Mouse (Mus musculus): ENCODE data around the gene Bicral. TPM values are rescaled to one million over a fixed set of nuclear protein-coding genes. Genes with fewer than 3 reads are reported as not detected.

Bicral gene
- total RNA-seq, 2 experiments from 2014 or later: 10.4 to 24.6 TPM

DNA sequence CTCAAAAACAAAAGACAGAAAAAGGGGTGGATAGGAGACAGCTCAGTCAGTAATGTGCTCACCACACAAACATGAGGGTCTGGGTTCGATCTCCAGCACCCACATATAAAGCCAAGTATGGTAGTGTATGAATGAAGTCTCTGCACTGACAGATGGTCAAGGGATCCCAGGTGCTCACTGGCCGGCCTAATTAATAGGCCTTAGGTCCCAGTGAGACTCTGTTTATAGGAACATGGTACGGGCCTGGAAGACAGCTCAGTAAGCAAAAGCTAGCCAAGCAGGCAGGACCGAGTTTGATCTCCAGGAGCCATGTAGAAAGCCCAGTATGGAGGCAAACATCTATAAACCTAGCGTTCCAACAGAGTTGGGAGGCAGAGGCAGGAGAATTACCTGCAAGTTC lies 18.8 kb upstream of the Bicral start:
- ATAC-seq (replicated peaks; ENCODE audit: low FRiP score, low TSS enrichment, poor library complexity, severe bottlenecking): no peak

DNA sequence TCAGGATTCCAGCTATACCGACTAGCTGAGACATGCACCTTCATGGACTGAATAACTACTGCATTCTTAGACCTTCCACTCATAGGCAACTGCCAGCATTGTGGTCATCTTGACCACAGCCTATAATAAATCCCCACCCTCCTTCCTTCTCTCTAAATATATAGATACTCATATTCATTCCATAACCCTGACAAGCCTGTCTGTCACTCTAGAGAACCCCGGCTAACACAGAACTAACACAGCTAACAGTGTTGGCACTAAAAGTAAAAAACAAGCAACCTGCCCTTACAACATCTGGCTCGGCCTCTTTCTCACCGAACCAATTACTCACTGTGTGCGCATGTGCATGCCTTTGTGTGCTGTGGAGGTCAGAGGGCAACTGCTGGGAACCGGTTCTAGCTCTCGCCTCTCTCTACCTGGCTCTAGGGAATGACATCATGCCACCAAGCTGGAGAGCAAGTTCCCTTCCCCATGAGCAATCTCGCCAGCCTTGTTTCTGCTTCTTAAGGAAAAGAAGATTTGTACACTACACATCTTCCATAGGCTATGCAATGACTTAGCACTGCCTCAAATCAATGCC lies 18.2 kb upstream of the Bicral start:
- no peak for ATAC-seq (replicated peaks; ENCODE audit: low FRiP score, low TSS enrichment, poor library complexity, severe bottlenecking)

DNA sequence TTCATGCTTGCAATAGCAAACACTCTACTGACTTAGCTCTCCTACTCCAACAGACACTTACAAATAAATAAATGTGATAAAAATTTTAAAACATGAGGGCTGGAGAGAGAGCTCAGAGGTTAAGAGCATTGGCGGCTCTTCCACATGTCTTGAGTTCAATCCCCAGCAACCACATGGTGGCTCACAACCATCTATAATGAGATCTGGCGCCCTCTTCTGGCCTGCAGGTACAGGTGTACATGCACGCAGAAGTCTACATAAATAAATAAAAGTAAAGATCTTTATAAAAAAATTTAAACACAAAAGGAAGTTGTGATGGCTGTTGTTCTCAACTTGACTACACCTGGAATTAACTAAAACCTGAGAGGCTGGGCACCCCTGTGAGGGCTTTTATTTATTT lies 17.3 kb upstream of the Bicral start:
- ATAC-seq (replicated peaks; ENCODE audit: low FRiP score, low TSS enrichment, poor library complexity, severe bottlenecking): no peak

DNA sequence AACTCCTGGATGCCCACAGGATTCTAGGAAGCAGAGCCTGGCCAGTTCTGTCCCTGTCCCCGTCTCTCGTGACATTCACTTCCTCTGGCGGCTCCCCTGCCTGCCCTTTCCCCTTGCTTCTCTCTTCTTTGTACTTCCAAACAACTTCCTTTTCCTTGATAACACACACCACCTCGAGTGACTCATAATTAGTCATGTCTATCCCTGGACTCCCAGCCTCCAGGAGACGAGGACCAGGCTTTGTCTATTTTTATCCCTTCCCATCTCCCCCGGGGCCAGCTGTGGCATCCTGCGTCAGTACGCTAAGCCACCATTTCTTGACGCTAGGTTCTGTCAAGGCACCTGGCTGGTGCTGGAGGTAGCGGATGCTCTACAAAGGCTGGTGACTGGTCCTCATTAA lies 15.9 kb upstream of the Bicral start:
- ATAC-seq (replicated peaks; ENCODE audit: low FRiP score, low TSS enrichment, poor library complexity, severe bottlenecking): no peak

DNA sequence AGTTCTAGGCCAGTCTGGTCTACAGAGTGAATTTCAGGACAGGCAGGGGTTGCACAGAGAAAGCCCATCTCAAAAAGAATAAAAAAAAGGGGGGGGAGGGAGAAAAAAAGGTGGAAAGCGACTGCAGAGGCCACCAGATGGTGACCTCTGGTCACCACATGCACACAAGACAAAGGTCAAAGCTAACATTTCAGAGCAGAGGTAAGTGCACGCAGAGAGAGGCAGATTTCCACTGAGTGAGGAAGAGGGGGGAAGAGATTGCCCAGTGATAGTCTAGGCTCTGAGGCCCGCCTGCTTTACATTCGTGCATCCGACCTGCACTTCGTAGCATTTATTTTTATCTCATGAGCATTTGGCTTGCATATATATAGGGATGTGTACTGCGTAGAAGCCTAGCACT lies 14.5 kb upstream of the Bicral start:
- ATAC-seq (replicated peaks; ENCODE audit: low FRiP score, low TSS enrichment, poor library complexity, severe bottlenecking): no peak

DNA sequence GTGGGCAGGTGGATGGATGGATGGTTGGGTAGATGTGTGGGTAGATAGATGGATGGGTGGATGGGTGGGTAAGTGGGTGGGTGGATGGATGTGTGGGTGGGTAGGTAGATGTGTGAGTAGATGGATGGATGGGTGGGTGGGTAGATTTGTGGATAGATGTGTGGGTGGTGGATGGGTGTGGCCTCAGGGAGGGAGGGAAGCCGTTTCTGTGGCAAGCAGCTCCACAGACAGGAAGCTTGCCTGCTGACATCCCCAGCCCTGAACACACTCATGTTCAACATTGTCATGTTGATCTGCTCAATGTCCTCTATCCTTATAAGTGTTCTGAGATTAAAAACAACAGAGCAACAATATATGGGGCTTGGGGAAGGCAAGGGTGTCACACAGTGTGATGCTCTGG lies 12.6 kb upstream of the Bicral start:
- ATAC-seq (replicated peaks; ENCODE audit: low FRiP score, low TSS enrichment, poor library complexity, severe bottlenecking): no peak

DNA sequence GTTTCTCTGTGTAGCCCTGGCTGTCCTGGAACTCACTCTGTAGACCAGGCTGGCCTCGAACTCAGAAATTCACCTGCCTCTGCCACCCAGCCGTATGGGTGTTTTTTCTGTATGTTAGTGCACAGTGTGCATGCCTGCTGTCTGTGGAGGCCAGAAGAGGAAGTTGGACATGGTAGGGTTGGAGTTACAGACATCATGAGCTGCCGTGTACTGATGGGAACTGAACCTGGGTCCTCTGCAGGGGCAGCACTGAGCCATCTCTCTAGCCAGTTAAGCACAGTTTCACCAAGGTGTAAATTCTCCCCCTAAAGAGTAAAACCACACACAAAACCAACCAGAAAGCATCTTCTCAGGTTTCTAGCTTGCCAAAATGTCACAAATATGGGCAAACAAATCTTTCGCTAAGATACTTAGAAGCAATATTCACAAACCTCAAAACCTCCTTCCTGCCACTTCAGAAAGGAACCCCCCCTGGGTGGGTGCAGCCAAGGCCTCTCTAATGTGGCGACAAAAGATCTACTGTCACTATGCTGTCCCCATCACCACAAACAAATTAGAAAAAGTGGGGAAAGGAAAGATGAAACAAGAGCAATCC lies 12.0 kb upstream of the Bicral start:
- no peak for ATAC-seq (replicated peaks; ENCODE audit: low FRiP score, low TSS enrichment, poor library complexity, severe bottlenecking)

DNA sequence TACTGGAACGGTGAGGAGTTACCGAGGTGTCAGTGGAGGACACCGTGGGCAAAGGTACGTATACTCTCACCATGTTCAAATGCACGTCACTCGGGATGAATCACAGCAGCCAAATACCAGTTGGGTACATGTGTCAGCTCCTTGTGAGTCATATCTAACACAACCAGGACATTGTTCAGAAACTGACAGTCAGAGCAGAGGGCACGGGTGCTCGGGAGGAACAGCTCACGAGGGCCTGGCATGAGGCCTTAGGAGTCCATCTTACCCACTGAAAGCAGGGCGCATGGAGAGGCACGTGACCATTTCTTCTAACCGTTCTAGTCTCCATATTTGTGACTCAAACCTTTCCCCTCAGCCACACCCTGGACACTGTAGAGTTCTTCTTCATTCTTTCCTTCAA lies 8.6 kb upstream of the Bicral start:
- ATAC-seq (replicated peaks; ENCODE audit: low FRiP score, low TSS enrichment, poor library complexity, severe bottlenecking): no peak

DNA sequence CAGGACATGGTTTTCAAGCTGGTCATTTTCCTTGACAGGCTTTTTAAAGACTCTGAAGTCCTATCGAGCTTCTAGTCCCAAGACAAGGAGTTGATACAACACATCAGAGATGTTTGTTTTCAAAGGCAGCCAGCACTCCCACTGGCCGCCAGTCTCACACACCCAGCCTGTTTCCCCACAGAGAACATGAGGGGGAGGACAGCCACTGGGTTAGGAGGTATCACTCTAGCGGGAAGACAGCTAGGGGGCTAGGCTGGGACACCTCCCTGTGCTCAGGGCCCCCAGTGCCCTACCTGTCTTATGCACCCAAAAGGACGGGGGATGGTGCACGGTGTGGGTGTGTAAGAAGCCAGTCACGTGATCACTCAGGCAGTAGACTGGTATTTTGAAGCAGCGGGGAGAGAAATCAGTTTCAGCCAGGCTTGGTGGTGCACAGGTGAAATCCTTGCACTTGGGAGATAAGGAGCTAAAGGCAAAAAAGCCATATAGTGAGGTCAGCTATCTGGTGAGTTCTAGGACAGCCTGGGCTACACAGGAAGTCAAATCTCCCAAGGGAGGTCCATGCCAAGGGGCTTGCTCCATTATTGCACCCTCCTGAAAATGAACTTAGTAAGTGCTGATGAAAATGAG lies 6.4 kb upstream of the Bicral start:
- peak; percentile 76 for ATAC-seq (replicated peaks; ENCODE audit: low FRiP score, low TSS enrichment, poor library complexity, severe bottlenecking)

DNA sequence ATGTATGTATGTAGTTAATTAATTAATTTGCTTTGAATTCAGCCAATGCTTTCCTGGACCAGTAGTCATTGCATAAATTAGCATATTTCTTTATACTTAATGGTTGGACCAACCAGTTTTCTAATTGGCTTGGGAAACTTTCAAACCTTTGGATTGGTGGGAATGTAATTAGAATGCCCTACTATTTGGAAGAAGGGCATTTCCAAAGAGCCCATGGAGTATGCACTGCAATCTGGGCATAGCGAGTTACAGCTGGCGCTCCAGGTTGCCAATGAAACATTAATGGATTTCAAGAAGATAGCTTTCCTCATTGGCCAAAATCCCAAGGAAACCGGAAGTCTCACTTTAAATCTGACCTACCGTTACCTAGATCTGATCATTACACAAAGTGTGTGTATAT lies 1.8 kb upstream of the Bicral start:
- ATAC-seq (replicated peaks; ENCODE audit: low FRiP score, low TSS enrichment, poor library complexity, severe bottlenecking): no peak

DNA sequence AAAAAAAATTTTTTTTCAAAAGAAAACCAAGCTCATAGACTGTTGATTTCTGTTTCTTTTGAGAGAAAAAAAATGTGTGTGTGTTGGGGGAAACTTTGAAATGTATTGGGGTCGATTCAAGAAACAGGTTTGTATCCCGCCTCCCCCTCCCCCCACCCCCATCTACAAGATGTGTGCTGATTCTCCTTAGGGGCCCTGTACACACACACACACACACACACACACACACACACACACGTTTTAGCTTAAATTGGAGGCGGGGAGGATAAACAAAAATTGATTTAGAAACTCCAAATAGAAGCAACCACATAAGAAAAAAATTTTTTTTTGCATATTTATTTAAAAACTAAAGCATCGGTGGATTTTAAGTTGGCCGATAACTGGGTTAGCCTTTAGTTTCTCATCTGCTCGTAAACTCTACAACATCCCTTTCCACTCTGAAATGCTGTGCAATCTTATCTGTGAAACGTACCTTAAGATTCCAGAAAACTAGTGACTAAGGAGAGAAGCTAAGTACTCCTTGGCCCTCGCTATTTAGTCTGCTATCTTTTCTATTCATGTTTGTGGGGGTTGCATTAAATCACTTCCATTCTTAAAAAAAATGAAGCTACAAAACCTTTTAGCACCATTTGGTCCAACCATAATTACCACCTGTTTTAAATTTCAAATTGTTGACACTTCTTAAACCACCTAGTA lies 615 bp upstream of the Bicral start:
- ATAC-seq (replicated peaks; ENCODE audit: low FRiP score, low TSS enrichment, poor library complexity, severe bottlenecking): no peak

DNA sequence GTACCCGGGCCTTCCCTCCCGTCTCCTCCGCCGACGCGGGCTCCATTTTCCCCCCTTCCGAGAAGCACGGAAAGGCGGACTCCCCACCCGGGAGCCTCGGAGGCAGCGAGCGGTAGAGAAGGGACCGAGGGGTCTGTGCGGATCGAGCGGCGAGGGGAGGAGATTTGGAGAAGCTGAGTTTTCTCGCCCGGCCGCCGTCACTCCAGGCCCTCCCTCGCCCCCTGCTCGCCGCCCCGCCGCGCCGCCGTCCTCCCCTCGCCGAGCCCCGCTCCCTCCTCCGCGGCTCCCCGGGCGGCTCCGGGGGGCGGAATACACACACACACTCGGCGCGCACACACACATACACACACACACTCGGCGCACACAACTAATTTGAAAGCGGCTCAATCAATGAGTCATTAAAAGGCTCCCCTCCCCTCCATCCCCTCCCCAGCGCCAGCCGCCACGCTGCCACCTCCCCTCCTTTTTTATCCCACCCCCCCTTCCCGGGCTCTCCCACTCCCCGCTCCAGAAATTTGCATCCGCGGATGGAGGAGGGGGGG lies 850 bp downstream of the Bicral start:
- peak; percentile 40 for ATAC-seq (replicated peaks; ENCODE audit: low FRiP score, low TSS enrichment, poor library complexity, severe bottlenecking)

DNA sequence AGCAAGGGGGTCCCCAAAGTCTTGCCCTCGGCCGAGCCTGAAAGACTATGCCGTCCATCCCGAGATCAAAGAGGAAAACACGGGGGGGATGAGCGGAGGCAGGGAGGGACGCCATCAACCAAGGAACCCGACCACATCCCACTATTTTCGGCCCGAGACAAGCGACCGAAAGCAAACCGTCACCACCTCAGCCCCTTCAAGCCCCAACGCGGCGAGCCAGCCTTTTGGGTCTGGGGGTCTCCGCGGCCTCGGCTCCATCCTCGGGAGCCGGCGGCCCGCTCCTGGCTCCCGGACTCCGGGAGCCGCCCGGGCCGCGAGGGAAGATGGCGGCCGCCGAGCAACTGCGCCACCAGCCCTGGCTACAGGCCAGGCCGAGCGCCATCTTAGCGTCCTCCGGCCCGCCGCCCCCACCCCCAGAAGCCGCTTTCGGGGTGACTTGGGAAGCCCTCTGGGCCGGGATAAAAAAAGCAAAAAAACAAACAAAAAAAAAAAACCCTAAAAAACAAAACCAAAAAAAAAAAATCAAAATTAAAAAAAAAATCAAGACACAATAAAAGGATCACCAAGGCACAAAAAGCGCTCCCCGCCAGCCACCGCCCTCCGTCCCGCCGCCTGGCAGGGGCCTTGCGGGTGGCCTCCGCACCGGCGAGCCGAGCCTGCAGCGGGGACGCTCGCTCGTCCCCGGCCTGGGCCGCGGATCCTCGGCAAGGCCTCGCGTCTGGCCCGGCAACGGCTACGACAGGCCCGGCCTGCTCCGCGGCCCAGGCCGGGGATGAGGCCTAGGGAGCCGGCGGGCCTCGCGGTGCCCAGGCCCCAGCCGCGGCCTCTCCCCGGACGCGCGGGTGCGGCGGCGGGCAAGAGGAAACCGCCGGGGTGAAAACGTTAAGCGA lies 1.6 kb downstream of the Bicral start:
- no peak for ATAC-seq (replicated peaks; ENCODE audit: low FRiP score, low TSS enrichment, poor library complexity, severe bottlenecking)

DNA sequence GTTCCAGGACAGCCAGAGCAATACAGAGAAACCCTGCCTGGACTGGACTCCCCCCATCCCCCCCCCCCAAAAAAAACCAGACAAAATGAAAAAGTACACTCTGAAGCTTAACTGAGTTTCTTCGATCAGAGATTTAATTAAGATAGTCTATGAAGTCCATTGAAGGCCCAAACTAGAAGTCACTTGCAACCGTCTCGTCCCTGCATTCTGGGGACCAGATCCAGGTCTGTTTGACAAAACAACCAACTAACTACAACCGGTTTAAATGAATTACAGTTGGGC lies 2.2 kb downstream of the Bicral start:
- no peak for ATAC-seq (replicated peaks; ENCODE audit: low FRiP score, low TSS enrichment, poor library complexity, severe bottlenecking)

DNA sequence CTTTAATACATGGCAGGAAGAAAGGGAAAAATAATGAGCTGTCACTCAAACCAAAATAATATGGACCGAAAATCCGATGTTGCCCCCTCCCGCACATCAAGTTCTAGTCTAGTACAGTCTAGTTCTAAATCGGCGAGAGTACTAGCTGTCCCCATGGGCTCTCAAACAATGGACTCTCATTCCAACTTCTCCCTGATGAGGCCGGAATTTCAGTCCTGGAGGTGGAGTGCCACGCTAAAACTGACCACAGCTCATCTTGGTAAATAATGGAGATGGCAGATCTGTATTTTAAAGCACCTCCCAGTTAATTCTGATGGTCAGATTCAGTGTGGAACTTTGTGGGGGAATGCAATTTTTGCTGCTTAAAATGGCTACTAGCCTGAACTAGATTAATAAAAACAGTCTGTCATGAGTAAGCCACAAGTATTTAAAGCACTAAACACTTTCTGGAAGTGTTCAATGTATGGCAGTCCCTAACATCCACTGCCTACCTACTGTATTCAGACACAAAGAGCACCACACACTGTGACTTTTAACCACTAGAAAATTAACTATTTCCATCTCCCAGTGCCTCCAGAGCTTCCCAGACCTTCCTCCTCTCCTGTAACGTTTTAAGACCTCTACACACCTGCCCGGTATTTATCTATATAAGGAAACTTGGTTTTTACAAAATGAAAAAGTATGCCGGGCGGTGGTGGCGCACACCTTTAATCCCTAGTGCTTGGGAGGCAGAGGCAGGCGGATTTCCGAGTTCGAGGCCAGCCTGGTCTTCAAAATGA lies 2.8 kb downstream of the Bicral start:
- ATAC-seq (replicated peaks; ENCODE audit: low FRiP score, low TSS enrichment, poor library complexity, severe bottlenecking): no peak

DNA sequence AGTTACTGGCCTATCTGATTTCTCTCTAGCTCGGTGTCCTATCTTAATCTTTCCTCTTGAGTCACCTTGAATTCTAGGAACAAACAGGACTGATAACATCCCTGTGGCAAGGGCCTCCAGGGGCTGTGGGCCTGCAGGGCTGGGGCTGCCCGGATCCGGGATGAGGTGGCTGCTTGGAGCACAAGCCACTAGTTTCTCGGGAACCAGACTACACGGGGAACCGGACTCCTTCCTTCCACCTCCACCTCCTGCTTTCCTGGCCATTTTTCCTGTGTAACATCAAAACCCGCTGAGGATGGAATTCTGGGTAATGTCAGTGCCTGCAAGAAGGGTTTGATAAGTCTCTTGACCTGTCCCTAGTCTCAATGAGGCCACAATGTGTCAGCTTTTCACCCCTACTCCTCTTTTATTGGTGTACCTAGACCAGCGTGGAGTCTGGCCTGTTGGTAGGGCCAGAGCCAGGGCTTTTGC lies 3.6 kb downstream of the Bicral start:
- no peak for ATAC-seq (replicated peaks; ENCODE audit: low FRiP score, low TSS enrichment, poor library complexity, severe bottlenecking)

DNA sequence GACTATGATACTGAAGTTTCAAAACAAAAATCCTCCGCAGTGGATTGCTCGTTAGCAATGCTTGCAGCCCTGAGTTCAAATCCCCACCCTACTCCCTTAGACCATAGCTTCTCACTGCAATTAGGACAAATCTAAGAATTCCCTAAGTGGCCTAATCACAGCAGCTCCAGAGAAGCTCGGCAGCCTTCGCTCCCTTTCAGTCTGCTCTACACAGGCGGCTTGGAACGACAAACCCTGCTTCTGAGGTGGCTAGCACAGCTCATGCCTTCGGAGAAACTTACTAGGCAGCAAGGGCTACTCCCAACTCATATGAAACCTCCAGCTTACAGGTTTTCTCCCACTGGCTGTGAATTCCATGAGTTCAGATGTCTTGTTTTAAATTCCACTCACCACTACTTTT lies 4.2 kb downstream of the Bicral start:
- ATAC-seq (replicated peaks; ENCODE audit: low FRiP score, low TSS enrichment, poor library complexity, severe bottlenecking): no peak

DNA sequence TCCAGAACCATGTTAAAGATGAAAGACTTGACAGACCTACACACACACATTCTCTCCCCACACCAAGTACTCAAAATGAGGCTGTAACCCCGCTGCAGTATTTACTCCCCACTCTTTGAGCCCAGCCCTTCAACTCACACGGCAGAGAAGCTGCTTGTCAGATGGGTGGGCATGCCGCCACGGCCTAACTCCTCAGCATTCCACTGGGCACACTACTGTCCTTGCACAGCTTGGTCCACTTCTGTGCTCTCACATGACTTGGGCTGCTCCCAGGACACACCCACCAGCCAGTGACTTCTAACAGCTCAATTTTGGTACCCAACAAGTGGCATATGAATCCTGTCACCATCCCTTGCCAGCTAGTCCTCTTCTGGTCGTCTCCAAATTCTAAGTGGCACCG lies 5.0 kb downstream of the Bicral start:
- no peak for ATAC-seq (replicated peaks; ENCODE audit: low FRiP score, low TSS enrichment, poor library complexity, severe bottlenecking)

DNA sequence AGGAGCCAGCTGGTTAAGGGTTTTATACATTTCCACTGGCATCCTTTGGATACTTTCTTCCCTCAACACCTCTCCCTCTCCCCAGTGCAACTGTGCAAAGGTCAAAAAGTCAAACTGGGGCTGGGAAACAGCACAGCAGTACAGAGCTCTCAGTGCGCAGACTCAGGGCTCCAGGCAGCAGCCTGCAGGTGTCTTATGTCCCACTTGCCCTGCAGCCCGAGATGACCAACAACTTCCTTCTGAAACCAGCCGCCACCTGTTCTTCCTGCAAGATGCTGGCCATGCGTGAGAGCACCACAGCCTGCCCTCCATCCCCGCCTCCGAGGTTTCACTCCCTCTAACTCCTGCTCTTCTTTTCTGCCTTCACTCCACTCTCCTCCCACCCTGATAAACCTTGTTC lies 5.6 kb downstream of the Bicral start:
- ATAC-seq (replicated peaks; ENCODE audit: low FRiP score, low TSS enrichment, poor library complexity, severe bottlenecking): no peak
